Mouse (Mus musculus) left cerebral cortex, postnatal 14 days (tissue): ENCODE data around the gene Camk2n2. TPM values are rescaled to one million over a fixed set of nuclear protein-coding genes. Genes with fewer than 3 reads are reported as not detected.
A peak's percentile ranks its signal among the peaks of the same experiment; 100 is the strongest.
"Not testable (repeated sequence)": the region's sequence is repeated elsewhere in the genome, so short reads cannot be mapped to it uniquely, and the experiment has no call there.

Experiments used
- DNase-seq, 2 experiments: peaks; one replicate each; pipeline ENCODE4 v3.0.0; 2021 to 2022; ENCODE audit warnings: low spot score in 2 of 2, mixed read lengths in 1 of 2
- intact Hi-C: fragments of 180-260 bp; cut with DNase I; formaldehyde crosslinking; loops from one replicate; pipeline ENCODE4 v1.15.1; 2025
- long read RNA-seq, 2 experiments: library from polyadenylated mRNA; stranded (forward); transcript quantifications; one replicate each; pipeline ENCODE4 v2.0.0; 2021
- total RNA-seq, 2 experiments: library from RNA; stranded (reverse); gene quantifications; 2 replicates each; pipeline ENCODE4 v1.2.3; 2021

Camk2n2 gene
- 100 to 1,000 TPM; 176 to 177 TPM for total RNA-seq
- long read RNA-seq, experiment 1, transcript Camk2n2-201 (2 exons, 1,291 nt) = major isoform, 76 of 86 reads
- long read RNA-seq, experiment 1, partial matches to known transcripts = 0 of 86 reads
- long read RNA-seq, experiment 1, other reads (novel, unspliced or antisense) = 10 of 86 reads
- long read RNA-seq, experiment 2, transcript Camk2n2-201 (2 exons, 1,291 nt) = major isoform, 89 of 95 reads
- long read RNA-seq, experiment 2, partial matches to known transcripts = 6 of 95 reads
- long read RNA-seq, experiment 2, other reads (novel, unspliced or antisense) = 0 of 95 reads

- peak; percentile 24 to 47 for DNase-seq
- intact Hi-C loops = no loop called here
Observed at GRCm38 (mm10) chr16:20621191-20621990, at the start of gene Camk2n2. TSS of gene Camk2n2 (minus strand) at chr16:20621287.

- no peak for DNase-seq
- intact Hi-C loops = no loop called here
Observed at GRCm38 (mm10) chr16:20670291-20670690, 49.2 kb upstream of the Camk2n2 start.

GRCm38 (mm10) chr16:20668013-20668412 lies 46.9 kb upstream of the Camk2n2 start, which contains the start of gene Eif4g1:
TSS of gene Eif4g1 (plus strand) at chr16:20668313.
- intact Hi-C loops, DNase-seq: not testable (repeated sequence)

- no peak for DNase-seq
- intact Hi-C loops = no loop called here
Observed at GRCm38 (mm10) chr16:20657661-20658060, 36.6 kb upstream of the Camk2n2 start.

GRCm38 (mm10) chr16:20653315-20653714 lies 32.2 kb upstream of the Camk2n2 start:
- intact Hi-C loops = loop anchor here (5.0 kb wide), 1 partner anchor 41 kb away; the partner anchor contains the start of genes Alg3, Eef1akmt4 and Gm49333

GRCm38 (mm10) chr16:20651947-20652310 lies 30.8 kb upstream of the Camk2n2 start:
- intact Hi-C loops = loop anchor here (5.0 kb wide), 1 partner anchor 40 kb away; the partner anchor contains the start of genes Alg3, Eef1akmt4 and Gm49333
- no peak for DNase-seq

More at GRCm38 (mm10) chr16:20653315-20653714, 32.2 kb upstream of the Camk2n2 start:
- no peak for DNase-seq

- intact Hi-C loops = loop anchor here (5.0 kb wide), 1 partner anchor 39 kb away; the partner anchor contains the start of genes Alg3, Eef1akmt4 and Gm49333
- DNase-seq = peak; percentile 95 to 98
Observed at GRCm38 (mm10) chr16:20651076-20651946, 30.2 kb upstream of the Camk2n2 start, which contains the start of gene Psmd2. TSS of gene Psmd2 (plus strand) at chr16:20651652.

- no peak for DNase-seq
- intact Hi-C loops = loop anchor here (5.0 kb wide), 2 partner anchors 127 to 147 kb away; partner anchors contain the start of genes Dvl3 and Eif2b5
Observed at GRCm38 (mm10) chr16:20643911-20644310, 22.8 kb upstream of the Camk2n2 start.

GRCm38 (mm10) chr16:20642161-20642560 lies 21.1 kb upstream of the Camk2n2 start:
- intact Hi-C loops = loop anchor here (5.0 kb wide), 2 partner anchors 125 to 145 kb away; partner anchors contain the start of genes Dvl3 and Eif2b5
- DNase-seq = peak; percentile 83 to 84

GRCm38 (mm10) chr16:20638367-20638766 lies 17.3 kb upstream of the Camk2n2 start:
- peak; percentile 69 for DNase-seq
- intact Hi-C loops = no loop called here

GRCm38 (mm10) chr16:20637410-20637809 lies 16.3 kb upstream of the Camk2n2 start:
- intact Hi-C loops = no loop called here
- DNase-seq = no peak

GRCm38 (mm10) chr16:20629731-20630634 lies 8.9 kb upstream of the Camk2n2 start, which contains the start of gene Ece2:
TSS of gene Ece2 (plus strand) at chr16:20629828.
- peak in 1 of 2 experiments; percentile 30 for DNase-seq

GRCm38 (mm10) chr16:20628871-20629391 lies 7.8 kb upstream of the Camk2n2 start:
- DNase-seq = peak; percentile 47 to 60
- intact Hi-C loops = no loop called here

More at GRCm38 (mm10) chr16:20629731-20630634, 8.9 kb upstream of the Camk2n2 start, which contains the start of gene Ece2:
- intact Hi-C loops = no loop called here

GRCm38 (mm10) chr16:20623211-20623610 lies 2.1 kb upstream of the Camk2n2 start:
- intact Hi-C loops = no loop called here
- DNase-seq = no peak

GRCm38 (mm10) chr16:20621991-20622685 lies 1.1 kb upstream of the Camk2n2 start:
- DNase-seq = peak; percentile 74 to 75
- intact Hi-C loops = no loop called here

- intact Hi-C loops = no loop called here
- no peak for DNase-seq
Observed at GRCm38 (mm10) chr16:20620751-20621190, 316 bp downstream of the Camk2n2 start.

- intact Hi-C loops = no loop called here
- DNase-seq = no peak
Observed at GRCm38 (mm10) chr16:20620399-20620735, 720 bp downstream of the Camk2n2 start.
